Mouse (Mus musculus) kidney, adult 8-10 months (tissue): ENCODE results near the gene Syt16.

Experiments
- DNase-seq, 2 experiments: peaks; one replicate each; pipeline ENCODE4 v3.0.0; 2022

The Syt16 gene

GRCm38 (mm10) chr12:74230808-74231207 lies 233.3 kb downstream of the Syt16 start:
- DNase-seq = no peak

DNA sequence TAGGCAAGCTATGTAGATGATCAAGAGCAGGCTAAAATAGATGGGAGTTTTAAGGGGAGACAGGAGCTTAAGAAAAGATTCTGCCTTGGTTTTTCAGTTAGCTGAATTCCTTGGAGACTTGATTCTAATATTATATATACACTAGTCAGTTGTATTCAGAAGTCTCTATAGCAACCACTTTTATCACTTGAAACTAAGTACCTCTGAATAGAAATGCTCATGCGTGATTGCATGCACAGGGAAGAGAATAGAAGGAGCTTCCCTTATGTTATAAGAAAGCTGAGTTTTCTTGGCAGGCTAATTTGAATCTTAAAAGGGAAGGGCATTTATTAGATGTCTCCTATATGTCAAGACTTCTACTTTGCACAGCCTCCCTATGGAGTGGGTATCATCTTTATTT lies 235.4 kb downstream of the Syt16 start:
- no peak for DNase-seq

- no peak for DNase-seq
Observed at GRCm38 (mm10) chr12:74236191-74236590, 238.7 kb downstream of the Syt16 start.

- DNase-seq = no peak
Observed at GRCm38 (mm10) chr12:74238056-74238455, 240.6 kb downstream of the Syt16 start.

- no peak for DNase-seq
Observed at GRCm38 (mm10) chr12:74238806-74239205, 241.3 kb downstream of the Syt16 start.

DNA sequence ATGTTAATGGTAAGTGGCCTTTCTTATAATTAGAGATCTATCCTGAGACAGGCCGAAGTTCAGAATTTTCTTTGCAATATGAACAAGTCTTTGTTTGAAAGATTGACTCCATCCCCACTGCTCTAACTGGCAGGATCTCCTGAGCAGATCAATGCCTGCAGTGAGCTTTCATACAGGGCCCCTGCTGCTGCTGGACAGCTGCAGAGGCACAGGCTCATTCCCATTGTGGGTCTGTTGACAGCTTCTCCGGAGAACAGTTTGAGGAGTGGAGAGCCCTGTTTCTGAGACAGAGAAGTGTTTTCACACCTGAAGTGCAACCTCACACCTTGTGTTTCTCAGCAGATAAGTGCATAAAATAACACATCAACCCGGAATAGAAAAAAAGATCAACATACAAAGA lies 267.4 kb downstream of the Syt16 start:
- no peak for DNase-seq

DNA sequence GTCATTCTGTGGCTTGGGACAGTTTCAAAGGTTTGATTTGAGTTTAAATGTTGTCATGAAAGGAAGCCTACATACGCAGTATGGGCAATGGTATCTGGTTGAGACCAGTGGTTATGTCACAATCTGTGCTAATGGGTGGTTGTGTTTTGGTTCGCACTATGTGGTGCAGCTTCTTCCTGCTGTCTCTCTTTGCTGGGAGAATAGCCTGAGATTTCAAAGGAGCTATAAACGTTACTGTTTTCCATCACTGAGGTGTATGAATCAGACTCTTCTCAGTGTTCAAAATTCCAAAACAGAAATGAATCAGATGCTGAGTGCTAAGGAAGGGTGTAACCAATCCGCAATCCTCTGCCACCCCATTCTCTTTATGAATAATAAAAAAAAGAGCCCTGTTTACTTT lies 269.6 kb downstream of the Syt16 start:
- DNase-seq = no peak

DNA sequence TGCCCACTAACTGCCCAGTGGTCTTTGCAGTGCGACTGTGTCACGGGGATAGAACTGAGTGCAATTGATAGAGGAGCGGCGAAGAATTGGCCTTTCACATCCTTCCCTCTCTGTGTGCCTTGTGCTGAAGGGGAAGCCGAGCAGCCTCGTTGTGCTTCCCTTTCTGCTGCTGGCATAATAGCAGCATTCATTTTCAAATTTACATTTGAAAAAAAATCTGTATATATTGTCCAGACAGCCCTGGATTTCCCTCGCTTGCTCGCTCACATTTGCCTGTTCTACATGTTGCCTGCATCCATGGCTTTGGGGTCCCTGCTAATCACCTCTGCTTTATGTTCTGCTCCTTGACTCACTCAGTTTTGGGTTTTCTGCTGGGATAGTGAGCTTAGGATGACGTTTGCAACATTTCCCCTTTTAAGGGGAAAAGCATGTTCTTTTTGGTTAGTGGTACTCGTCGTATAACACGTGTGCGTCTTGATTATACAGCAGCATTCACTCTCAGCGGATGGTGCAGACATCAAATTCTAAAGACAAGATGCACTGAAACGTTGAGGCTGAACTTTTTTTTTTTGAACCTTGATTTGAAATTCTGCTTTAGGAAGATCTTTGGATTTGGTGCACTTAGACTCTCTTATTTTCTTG lies 271.3 kb downstream of the Syt16 start:
- DNase-seq = no peak

- DNase-seq = no peak
Observed at GRCm38 (mm10) chr12:74272545-74272944, 275.1 kb downstream of the Syt16 start.

DNA sequence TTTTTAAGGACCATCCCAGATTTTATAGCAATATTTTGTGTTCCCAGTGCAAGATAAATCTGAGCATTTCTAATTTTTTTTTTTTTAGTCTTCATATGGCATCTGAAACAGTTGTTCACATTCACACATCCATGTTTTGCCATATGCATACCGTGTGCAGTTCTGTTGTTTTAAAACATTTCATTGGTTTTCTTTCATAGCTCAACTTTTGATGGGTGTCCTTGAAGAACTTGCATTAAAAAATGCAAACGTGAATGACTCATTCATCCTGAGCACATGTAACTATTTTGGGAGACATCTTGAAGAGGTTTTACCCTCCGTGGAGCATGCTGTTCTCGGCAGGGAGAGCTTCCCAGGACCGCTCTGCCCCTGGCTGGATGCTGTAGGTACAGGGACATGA lies 279.8 kb downstream of the Syt16 start:
- no peak for DNase-seq

GRCm38 (mm10) chr12:74281403-74281802 lies 283.9 kb downstream of the Syt16 start:
- no peak for DNase-seq

DNA sequence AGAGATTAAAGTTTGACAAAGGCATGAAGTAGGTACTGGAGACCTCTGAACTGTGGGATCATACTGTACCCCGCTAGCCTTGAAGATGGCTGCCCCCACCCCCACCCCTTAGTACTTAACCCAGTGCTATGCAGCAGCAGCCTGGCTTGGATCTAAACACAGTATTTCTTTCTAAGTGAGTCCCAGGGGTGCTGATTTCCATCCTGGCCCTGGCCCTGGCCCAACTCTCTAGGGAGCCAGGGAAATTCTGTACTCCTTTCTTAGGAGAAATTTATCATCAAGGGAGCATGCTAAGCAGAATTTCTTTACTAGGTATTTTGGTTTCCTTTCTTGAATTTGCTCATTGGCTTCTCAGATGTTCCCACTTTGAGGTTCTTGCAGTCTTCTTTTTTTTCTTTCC lies 285.4 kb downstream of the Syt16 start:
- no peak for DNase-seq

- DNase-seq = peak in 1 of 2 experiments; percentile 9
Observed at GRCm38 (mm10) chr12:74284020-74284684, 286.7 kb downstream of the Syt16 start.

DNA sequence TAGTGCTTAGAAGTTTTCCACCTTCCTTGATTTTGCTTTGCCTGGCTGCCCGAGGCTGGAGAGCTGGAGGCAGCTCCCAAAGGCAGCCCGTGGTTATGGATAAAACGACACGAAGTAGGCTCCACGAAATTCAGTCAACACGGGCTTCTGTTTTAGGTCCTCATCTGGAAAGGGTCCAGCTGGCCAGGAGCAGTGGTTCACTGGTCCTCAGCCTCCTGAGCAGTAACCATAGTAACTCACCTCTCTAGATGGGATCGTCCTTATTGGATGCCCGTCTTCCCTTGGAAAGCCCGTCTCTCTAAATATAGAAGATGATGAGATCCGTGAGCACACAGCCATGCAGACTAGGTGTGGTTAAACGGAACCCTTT lies 287.2 kb downstream of the Syt16 start:
- no peak for DNase-seq

DNA sequence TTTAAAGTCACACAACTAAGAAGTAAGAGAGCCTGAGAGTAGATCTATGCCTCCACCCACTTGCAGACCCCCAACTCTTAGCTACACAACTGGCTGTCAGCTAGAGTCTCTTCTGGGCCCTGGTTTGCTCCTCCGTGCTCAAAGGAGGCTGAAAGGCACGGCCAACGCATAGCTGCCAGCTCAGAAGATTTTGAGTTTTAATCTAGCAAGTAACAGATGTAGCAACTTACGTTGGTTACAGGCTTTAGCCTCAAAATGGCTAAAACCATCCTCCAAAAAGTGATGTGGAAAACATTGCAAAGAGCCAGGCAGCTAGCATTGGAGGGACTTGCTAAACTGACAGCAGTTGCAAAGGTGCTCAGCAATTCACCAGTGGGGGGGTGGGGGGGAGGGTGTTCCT lies 293.5 kb downstream of the Syt16 start:
- DNase-seq = no peak

DNA sequence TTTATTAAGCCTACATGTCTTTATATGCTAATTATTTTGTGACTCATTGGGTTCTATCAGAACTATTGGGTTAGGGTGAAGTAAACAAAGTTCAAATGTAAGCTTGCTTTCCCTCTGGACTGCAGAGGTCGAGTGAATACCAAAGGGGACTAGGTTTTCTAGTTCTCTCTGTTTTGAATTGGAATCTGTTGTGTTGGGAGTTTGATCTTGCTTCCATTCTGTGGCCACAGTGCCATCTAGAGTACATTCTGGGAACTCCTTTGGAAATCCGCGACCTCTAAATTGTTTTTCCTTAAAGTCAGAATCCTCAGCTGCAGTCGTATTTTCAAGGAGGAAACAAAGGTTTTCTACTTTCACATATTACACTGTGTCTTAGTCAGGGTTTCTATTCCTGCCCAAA lies 296.2 kb downstream of the Syt16 start:
- DNase-seq = peak in 1 of 2 experiments; percentile 27

DNA sequence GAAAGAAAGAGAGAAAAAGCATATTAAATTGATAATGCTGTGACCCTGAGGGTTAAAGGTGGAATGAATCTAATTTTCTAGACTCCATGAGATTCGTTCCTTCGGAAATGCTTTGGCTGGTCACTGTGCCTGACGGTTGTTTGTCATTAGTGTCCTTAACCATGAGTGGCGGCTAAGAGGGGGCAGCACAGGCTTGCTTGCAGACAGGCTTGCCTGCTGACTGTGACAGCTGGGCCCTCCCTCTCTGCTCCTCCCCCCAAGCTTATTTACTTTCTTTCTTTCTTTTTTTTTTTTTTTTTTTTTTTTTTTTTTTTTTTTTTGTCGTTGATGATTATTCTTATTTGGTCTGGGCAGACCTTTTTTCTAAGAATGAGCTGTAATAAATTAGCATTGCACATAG lies 298.9 kb downstream of the Syt16 start:
- no peak for DNase-seq

- DNase-seq = no peak
Observed at GRCm38 (mm10) chr12:74301559-74301958, 304.1 kb downstream of the Syt16 start.

- DNase-seq = no peak
Observed at GRCm38 (mm10) chr12:74303418-74304294, 306.2 kb downstream of the Syt16 start.

GRCm38 (mm10) chr12:74312611-74313010 lies 315.1 kb downstream of the Syt16 start:
- DNase-seq = no peak

DNA sequence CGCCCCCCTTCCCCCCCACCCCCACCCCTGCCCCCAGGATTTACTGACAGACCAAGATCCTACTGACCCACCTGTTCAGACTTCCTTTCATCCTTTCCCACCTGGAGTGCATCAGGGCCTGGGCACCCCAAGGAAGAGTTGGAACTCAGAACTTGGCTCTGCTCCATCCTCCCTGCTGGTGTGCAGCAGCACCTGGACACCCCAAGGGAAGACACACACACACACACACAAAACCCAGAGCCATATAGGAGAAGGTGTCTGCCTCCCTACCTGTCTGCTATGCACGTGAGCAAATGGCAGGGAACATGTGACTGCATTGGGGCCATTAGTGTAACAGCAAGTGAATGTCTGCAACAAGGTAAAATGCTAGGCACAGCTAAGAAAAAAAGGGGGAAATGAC lies 317.8 kb downstream of the Syt16 start:
- DNase-seq = no peak

DNA sequence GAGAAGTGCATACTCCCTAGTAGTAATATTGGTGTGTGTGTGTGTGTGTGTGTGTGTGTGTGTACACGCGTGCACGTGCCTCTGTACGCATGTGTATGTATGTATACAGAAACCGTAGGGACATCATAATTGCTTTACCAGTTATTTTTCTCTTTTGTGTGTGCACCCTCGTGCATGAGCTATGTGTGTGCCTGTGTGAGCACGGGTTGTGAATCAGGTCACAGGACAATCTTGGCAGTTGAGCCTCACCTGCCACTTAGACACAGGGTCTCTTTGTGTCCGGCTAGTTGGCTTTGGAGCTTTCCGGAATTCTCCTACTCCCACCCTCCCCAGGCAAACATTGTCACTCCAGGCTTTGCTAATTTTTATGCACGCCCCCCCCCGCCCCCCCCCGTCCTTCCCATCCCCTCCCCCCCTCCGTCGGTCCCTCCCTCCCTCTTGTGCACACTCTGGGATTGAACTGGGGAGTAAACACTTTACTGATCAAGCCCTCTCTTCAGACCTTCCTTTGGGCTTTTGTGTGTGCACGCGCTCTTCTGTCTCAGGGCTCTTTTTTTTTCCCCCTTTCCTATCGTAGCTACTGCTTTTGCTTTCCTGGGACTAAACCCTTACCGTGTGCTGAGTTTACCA lies 319.0 kb downstream of the Syt16 start, which contains the start of gene Gm11042:
Gm11042 (minus strand) TSS at position 51 of the 630 bp plus-strand sequence.
- DNase-seq = no peak
